Mouse (Mus musculus): Measurements from ENCODE around the gene Aimp2.
A peak's percentile ranks its signal among the peaks of the same experiment; 100 is the strongest.

The Aimp2 gene

GRCm38 (mm10) chr5:143902111-143902510 is 7.5 kb downstream of the Aimp2 start:
- no peak for DNase-seq (ENCODE audit: low read depth)

- DNase-seq (ENCODE audit: low read depth) = no peak
Observed at GRCm38 (mm10) chr5:143897635-143898330, 11.9 kb downstream of the Aimp2 start, which contains the start of gene Ankrd61. Gene Ankrd61 (minus strand): TSS chr5:143897685.

- peak; percentile 42 for DNase-seq (ENCODE audit: low read depth)
Observed at GRCm38 (mm10) chr5:143893396-143893795, 16.3 kb downstream of the Aimp2 start.

- no peak for DNase-seq (ENCODE audit: low read depth)
Observed at GRCm38 (mm10) chr5:143892255-143892886, 17.3 kb downstream of the Aimp2 start.

GRCm38 (mm10) chr5:143890741-143891140 is 18.9 kb downstream of the Aimp2 start:
- no peak for DNase-seq (ENCODE audit: low read depth)

GRCm38 (mm10) chr5:143885274-143885673 is 24.4 kb downstream of the Aimp2 start:
- no peak for DNase-seq (ENCODE audit: low read depth)

- no peak for DNase-seq (ENCODE audit: low read depth)
Observed at GRCm38 (mm10) chr5:143874571-143874970, 35.1 kb downstream of the Aimp2 start.

GRCm38 (mm10) chr5:143871547-143872169 is 38.0 kb downstream of the Aimp2 start:
- no peak for DNase-seq (ENCODE audit: low read depth)
